Mouse (Mus musculus) layer of hippocampus, adult 2 months (tissue): ENCODE results near the gene Ip6k1. TPM values are rescaled to one million over a fixed set of nuclear protein-coding genes. Genes with fewer than 3 reads are reported as not detected.

Experiments used
- DNase-seq, 2 experiments: peaks; one replicate each; pipeline ENCODE4 v3.0.0; 2022; ENCODE audit warnings: low spot score in 2 of 2
- H3K27ac ChIP-seq: fragments of 200-600 bp; 2 replicates; pipeline ENCODE4 v1.8.1; 2022
- H3K4me3 ChIP-seq: fragments of 200-600 bp; 2 replicates; pipeline ENCODE4 v1.8.1; 2022; ENCODE audit warnings: mild to moderate bottlenecking
- CTCF ChIP-seq: fragments of 200-600 bp; conservative IDR thresholded peaks from 2 replicates; pipeline ENCODE4 v1.8.1; 2022; ENCODE audit warnings: antibody characterized with exemption, mild to moderate bottlenecking, moderate library complexity
- total RNA-seq, 2 experiments: library from RNA; stranded (reverse); gene quantifications; 2 replicates each; pipeline ENCODE4 v1.2.3; 2021

The Ip6k1 gene
- total RNA-seq, 2 experiments from 2014 or later: 222 to 228 TPM

- H3K27ac ChIP-seq: no peak overlapping the region
- DNase-seq: no peak
- no peak for TF ChIP-seq CTCF
- H3K4me3 ChIP-seq: no peak overlapping the region
Observed at GRCm38 (mm10) chr9:107970311-107970710, 32.0 kb upstream of the Ip6k1 start.

GRCm38 (mm10) chr9:107971690-107972541 is 30.4 kb upstream of the Ip6k1 start:
- no peak for TF ChIP-seq CTCF
- Histone ChIP-seq H3K4me3 (no peak overlapping the region), H3K27ac (no peak overlapping the region)
- no peak for DNase-seq

GRCm38 (mm10) chr9:107974491-107975171 is 27.7 kb upstream of the Ip6k1 start:
- H3K4me3 ChIP-seq: no peak overlapping the region
- no peak for TF ChIP-seq CTCF
- peak overlapping the region; percentile 29; the same call in 1 of the 2 replicates for H3K27ac ChIP-seq
- no peak for DNase-seq

GRCm38 (mm10) chr9:107975399-107976386 is 26.6 kb upstream of the Ip6k1 start, which contains the start of gene Uba7:
Gene Uba7, plus strand, starts transcription at chr9:107975505.
- DNase-seq: no peak
- Histone ChIP-seq H3K4me3 (peak within 1 kb of the TSS; percentile 17; the same call in 1 of the 2 replicates), H3K27ac (peak within 1 kb of the TSS; percentile 61)
- no peak for TF ChIP-seq CTCF

GRCm38 (mm10) chr9:107978815-107979214 is 23.5 kb upstream of the Ip6k1 start:
- Histone ChIP-seq H3K27ac (no peak overlapping the region), H3K4me3 (no peak overlapping the region)
- no peak for TF ChIP-seq CTCF
- no peak for DNase-seq

GRCm38 (mm10) chr9:107981684-107982605 is 20.4 kb upstream of the Ip6k1 start:
- Histone ChIP-seq H3K27ac (peak overlapping the region; percentile 96), H3K4me3 (peak overlapping the region; percentile 19; the same call in 1 of the 2 replicates)
- TF ChIP-seq CTCF: no peak
- peak; percentile 59 to 69 for DNase-seq

GRCm38 (mm10) chr9:107982681-107983346 is 19.5 kb upstream of the Ip6k1 start, which contains the start of gene Gm20661:
Gene Gm20661, plus strand, starts transcription at chr9:107983058.
- H3K4me3 ChIP-seq: peak within 1 kb of the TSS; percentile 81
- peak within 1 kb of the TSS; percentile 96 for H3K27ac ChIP-seq
- DNase-seq: peak; percentile 53 to 78
- no peak for TF ChIP-seq CTCF

GRCm38 (mm10) chr9:107983421-107983890 is 18.8 kb upstream of the Ip6k1 start:
- H3K4me3 ChIP-seq: peak overlapping the region; percentile 81
- peak overlapping the region; percentile 96 for H3K27ac ChIP-seq
- TF ChIP-seq CTCF: no peak
- DNase-seq: peak; percentile 39 to 51

GRCm38 (mm10) chr9:107984052-107984753 is 18.1 kb upstream of the Ip6k1 start:
- no peak for DNase-seq
- no peak for TF ChIP-seq CTCF
- Histone ChIP-seq H3K4me3 (peak overlapping the region; percentile 81), H3K27ac (peak overlapping the region; percentile 96)

- DNase-seq: no peak
- no peak for TF ChIP-seq CTCF
- Histone ChIP-seq H3K27ac (peak overlapping the region; percentile 96), H3K4me3 (peak overlapping the region; percentile 81)
Observed at GRCm38 (mm10) chr9:107984754-107985055, 17.6 kb upstream of the Ip6k1 start.
